Mouse (Mus musculus) c-Kit-positive CD71-negative TER-119-negative erythroid progenitor cells, embryonic 14.5 days (primary cell): ENCODE results near the gene Marc1.

Experiments
- DNase-seq: peaks from one replicate; pipeline ENCODE4 v3.0.0-alpha.2; 2013; ENCODE audit warnings: low read depth

Gene Marc1

DNA sequence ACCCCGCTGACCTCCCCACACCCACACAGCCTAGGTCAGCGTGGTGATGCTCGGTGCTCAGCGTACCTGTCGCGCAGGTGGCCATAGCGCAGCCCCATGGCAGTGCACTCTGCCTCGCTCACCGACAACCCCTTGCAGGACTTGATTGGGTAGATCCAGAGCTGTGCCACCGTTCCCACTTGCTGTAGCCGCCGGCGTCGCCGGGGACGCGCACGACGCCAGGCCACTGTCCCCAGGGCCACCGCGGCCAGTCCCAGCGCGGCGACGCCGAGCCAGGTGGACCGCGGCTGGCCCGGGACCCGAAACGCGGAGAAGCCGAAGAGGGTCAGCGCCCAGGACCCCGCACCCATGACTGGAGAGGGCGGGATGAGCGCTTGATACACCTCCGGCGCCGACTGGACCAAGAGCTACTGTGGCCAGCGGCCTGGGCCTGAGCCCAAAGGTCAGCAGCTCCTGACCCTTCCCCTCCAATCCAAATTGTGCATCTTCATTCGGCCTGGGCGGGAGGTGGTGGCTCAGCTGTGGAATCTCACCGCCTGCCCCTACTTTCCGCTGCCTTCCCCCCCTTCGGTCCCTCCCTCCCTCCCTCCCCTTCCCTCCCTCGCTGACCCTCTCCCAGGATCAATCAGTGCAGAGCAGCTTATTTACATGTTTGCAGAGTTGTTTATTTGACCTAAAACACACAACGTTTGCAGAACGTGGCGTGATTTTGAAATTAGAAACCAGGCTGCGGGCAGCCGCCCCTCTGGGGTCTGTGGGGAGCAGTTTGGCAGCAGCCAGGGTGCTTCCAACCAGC lies at the start of gene Marc1:
Gene Marc1, minus strand, starts transcription at position 534 of the 796 bp plus-strand sequence.
- DNase-seq: no peak

GRCm38 (mm10) chr1:184860276-184860675 lies 49.2 kb upstream of the Marc1 start:
- no peak for DNase-seq

GRCm38 (mm10) chr1:184858253-184858652 lies 47.1 kb upstream of the Marc1 start:
- DNase-seq: no peak

GRCm38 (mm10) chr1:184857216-184857615 lies 46.1 kb upstream of the Marc1 start:
- DNase-seq: no peak

- no peak for DNase-seq
Observed at GRCm38 (mm10) chr1:184853922-184854321, 42.8 kb upstream of the Marc1 start.

DNA sequence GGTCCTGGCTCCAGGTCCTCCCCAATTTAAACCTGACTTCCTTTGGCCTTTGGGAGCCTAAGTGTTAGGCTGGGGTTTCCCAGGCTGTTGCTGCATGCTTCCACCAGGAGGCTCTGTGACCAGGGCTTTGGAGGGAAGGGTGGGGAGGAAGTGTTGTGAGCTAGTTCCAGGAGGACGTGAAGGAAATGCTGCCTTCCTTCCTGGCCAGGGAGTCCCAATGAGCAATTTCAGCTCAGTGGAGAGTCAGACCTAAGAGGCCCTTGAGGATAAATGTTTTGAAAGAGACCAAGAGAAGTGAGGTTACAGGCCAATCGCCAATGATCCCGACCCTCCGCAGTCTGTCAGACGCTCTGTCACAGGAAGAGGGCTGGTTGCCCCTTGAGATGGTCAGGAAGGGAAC lies 42.2 kb upstream of the Marc1 start:
- DNase-seq: no peak

- DNase-seq: peak; percentile 70
Observed at GRCm38 (mm10) chr1:184851741-184852618, 40.9 kb upstream of the Marc1 start.

DNA sequence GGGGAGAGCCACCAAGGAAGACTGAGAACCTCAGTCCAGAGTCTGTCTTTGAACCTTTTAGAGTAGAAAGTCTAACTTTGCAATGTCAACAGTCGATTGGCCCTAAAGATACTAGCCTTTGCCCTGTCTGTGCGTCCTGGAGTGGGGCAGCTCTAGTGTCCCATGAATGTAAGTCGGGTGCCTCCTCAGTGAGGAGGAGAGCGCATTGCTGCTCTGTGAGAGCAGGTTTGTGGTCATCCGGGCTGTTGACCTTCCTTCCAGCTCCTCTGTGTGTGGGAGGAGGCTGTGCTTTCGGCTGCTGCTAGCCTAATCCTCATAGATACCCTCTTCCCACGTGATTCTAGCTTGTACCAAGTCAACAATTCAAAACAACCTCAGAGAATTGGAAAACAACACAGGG lies 40.1 kb upstream of the Marc1 start:
- no peak for DNase-seq

GRCm38 (mm10) chr1:184846973-184847372 lies 35.9 kb upstream of the Marc1 start:
- DNase-seq: no peak

GRCm38 (mm10) chr1:184846092-184846750 lies 35.1 kb upstream of the Marc1 start, which contains the start of gene Marc2:
TSS of gene Marc2 (minus strand) at chr1:184846451.
- no peak for DNase-seq

DNA sequence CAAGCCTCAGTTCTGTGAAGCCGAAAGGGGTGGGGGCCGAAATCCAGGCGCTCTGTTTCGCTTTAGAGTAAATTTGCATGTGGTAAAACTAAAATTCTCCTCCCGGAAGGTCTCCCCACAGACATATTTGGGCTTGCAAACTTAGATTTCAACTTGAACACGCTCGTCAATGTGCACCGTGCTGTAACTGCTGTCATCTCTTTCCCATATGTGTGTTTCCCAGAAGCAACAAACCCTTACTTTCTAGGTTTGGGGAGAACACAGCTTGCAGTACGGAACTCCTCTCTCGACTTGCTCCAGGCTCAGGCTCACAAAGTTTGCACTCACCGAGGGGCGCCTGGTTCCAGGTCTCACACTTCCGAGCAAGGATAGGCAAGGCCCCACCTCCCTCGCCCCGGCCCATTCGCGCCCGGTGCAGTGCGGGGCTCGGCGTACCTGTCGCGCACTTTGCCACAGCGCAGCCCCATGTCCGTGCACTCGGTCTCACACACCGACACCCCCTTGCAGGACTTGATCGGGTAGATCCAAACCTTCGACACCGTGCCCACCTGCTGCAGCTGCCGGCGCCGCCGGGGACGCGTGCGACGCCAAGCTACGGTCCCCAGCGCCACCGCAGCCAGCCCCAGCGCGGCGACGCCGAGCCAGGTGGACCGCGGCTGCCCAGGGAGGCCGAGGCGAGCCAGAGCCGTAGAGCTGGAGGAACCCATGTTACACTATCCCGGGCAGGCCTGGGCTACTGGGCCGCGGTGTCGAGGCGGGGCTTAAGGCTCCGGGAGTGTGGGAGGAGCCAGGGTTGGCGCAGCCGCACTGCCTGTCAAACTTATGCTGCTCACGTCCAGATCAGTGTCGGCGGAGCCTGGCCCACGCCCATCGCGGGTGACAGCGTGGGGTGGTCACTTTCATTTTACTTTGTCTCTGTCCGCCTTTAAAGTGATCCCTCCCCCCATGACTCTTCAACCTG lies 34.3 kb upstream of the Marc1 start:
- DNase-seq: peak; percentile 82

GRCm38 (mm10) chr1:184844326-184845066 lies 33.4 kb upstream of the Marc1 start:
- DNase-seq: no peak

GRCm38 (mm10) chr1:184837649-184838048 lies 26.5 kb upstream of the Marc1 start:
- no peak for DNase-seq

- DNase-seq: no peak
Observed at GRCm38 (mm10) chr1:184836350-184836749, 25.2 kb upstream of the Marc1 start.

- DNase-seq: no peak
Observed at GRCm38 (mm10) chr1:184833499-184833898, 22.4 kb upstream of the Marc1 start.

GRCm38 (mm10) chr1:184832211-184832610 lies 21.1 kb upstream of the Marc1 start:
- DNase-seq: no peak

DNA sequence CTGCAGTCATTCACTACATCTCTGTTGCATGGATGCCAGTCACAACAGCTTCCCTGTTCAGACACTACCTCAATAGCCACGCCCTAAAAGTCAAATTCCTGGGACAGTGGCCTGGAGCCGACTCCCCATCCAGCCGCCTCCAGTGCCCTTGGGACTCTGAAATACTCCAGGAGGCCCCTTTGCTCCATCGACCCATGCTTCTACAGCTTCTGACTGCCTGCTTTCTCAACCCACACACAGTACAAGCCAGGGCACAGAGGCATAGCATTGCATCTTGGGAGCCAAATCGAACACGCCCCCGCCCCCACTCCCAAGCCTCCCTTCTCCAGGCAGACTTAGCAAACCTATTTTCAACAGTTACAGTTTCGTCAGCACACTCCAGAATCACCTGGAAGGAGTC lies 18.8 kb upstream of the Marc1 start:
- no peak for DNase-seq

GRCm38 (mm10) chr1:184827175-184827701 lies 16.1 kb upstream of the Marc1 start:
- no peak for DNase-seq

DNA sequence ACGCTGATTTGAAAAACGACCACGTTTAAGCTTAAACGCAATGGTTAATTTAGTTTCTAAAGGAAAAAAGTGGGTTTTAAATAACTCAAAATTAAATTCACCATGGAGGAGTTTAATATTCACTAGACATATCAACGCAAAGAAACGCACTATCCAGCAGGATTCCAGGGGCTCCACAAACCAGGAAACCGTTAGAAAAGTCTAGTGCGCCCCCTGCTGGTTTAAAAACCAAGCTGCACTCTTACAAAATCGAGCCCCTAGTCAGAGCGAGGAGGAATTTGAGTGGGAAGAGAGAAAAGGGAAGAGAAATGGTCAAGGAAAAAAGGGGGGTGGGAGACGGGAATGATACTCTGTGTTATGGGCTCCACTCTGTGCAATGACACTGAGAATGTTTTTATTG lies 14.0 kb upstream of the Marc1 start:
- DNase-seq: no peak

DNA sequence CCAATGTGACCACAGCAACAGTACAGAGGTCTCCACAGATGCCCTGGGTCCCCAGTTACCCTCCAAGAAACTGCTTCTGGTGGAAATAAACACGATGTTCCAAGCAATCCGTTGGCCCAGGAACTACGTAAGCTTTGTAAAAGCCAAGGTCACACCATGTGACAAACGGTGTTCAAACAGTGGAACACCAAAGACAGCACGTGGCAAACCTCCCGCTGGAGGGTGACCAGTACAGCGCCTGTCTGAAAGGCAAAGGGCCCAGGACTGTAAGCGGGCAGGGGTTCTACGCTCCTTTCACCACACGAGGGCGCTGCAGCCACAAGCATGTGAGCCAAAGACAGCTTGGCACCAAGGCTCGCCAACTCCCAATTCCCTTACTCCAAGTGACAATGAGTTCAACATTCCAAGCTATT lies 13.3 kb upstream of the Marc1 start:
- DNase-seq: peak; percentile 70
